27 mouse cellular contexts compared by ENCODE assay signal in genomic region chr1:22734429-22734828, GRCm38 (mm10).
DNase-seq lines count a peak whose midpoint lies in the region; ATAC-seq and TF ChIP-seq lines count a peak whose summit lies in the region.
"Had no signal": no experiment of that assay in that cellular context is flagged by ENCODE, and none has a peak within 500 bp of the region (broad histone marks: within the 10 kb centered on the region; RNA-seq: fewer than 3 reads in every experiment).

No protein-coding gene starts in this region.

- TF ChIP-seq EP300 in stomach, postnatal 0 days (optimal IDR thresholded peaks at IDR 0.05): no peak

- no peak overlapping the region for H3K27ac ChIP-seq in intestine, postnatal 0 days (ENCODE audit: low read depth, low read length)
- H3K27ac ChIP-seq in intestine, embryonic 15.5 days: no peak overlapping the region
- no peak overlapping the region for H3K27ac ChIP-seq in left cerebral cortex, adult 2 months
- H3K27ac ChIP-seq in stomach, postnatal 0 days (replicated peaks): no peak overlapping the region
- H3K27ac ChIP-seq: embryonic facial prominence, embryonic 10.5 days; embryonic facial prominence, embryonic 13.5 days; forebrain, embryonic 12.5 days; forebrain, embryonic 15.5 days; gastrocnemius, adult 2 months; hindbrain, embryonic 13.5 days had no signal

- WGBS in intestine, postnatal 0 days: 95% methylated on average over 2 of the region's 2 CpGs
- WGBS in intestine, embryonic 15.5 days: 88% methylated on average over 2 of the region's 2 CpGs
- WGBS in stomach, postnatal 0 days: 85% methylated on average over 2 of the region's 2 CpGs

- no peak overlapping the region for H3K4me3 ChIP-seq in intestine, postnatal 0 days (ENCODE audit: low read depth, low read length)
- no peak overlapping the region for H3K4me3 ChIP-seq in intestine, embryonic 15.5 days (replicated peaks)
- H3K4me3 ChIP-seq in left cerebral cortex, adult 2 months: no peak overlapping the region
- H3K4me3 ChIP-seq in stomach, postnatal 0 days (ENCODE audit: low read depth, low read length): no peak overlapping the region
- H3K4me3 ChIP-seq: embryonic facial prominence, embryonic 10.5 days; embryonic facial prominence, embryonic 13.5 days; erythroblast, embryonic 14.5 days; forebrain, embryonic 12.5 days; forebrain, embryonic 15.5 days; gastrocnemius, adult 2 months; hindbrain, embryonic 13.5 days had no signal

- no peak for DNase-seq in left cerebral cortex, adult 2 months (ENCODE audit: extremely low spot score in 1 of 2, low spot score in 2 of 2)
- no peak for DNase-seq in left cerebral cortex, postnatal 4 days
- DNase-seq in thymus, postnatal 4 days: peak; percentile 9
- no peak for DNase-seq in thymus, postnatal 14 days
- DNase-seq in stomach, postnatal 0 days (ENCODE audit: low spot score): no peak
- DNase-seq in adrenal gland, adult 18-20 months (ENCODE audit: low spot score in 2 of 2): no peak
- DNase-seq: adrenal gland, adult 2 months; adrenal gland, postnatal 14 days; cerebellum, adult 11 months; cerebellum, adult 2 months; cerebellum, adult 9-11 months; cerebellum, postnatal 25 days; gastrocnemius, adult 2 months; gastrocnemius, postnatal 14 days; heart, adult 11 months had no signal

- H3K4me1 ChIP-seq in intestine, postnatal 0 days (replicated peaks; ENCODE audit: control insufficient read depth, insufficient read depth, low read length): no peaks in the 10 kb centered on the region
- H3K4me1 ChIP-seq in intestine, embryonic 15.5 days (replicated peaks): no peaks in the 10 kb centered on the region
- no peaks in the 10 kb centered on the region for H3K4me1 ChIP-seq in stomach, postnatal 0 days (replicated peaks; ENCODE audit: control insufficient read depth, insufficient read depth)
- H3K4me1 ChIP-seq: embryonic facial prominence, embryonic 10.5 days; embryonic facial prominence, embryonic 13.5 days; forebrain, embryonic 12.5 days; forebrain, embryonic 15.5 days; hindbrain, embryonic 13.5 days had no signal

- H3K9me3 ChIP-seq in intestine, postnatal 0 days (ENCODE audit: control insufficient read depth): no peaks in the 10 kb centered on the region
- H3K9me3 ChIP-seq in intestine, embryonic 15.5 days: no peaks in the 10 kb centered on the region
- H3K9me3 ChIP-seq in stomach, postnatal 0 days (ENCODE audit: control insufficient read depth, low read length): no peaks in the 10 kb centered on the region
- H3K9me3 ChIP-seq: embryonic facial prominence, embryonic 10.5 days; embryonic facial prominence, embryonic 13.5 days; forebrain, embryonic 12.5 days; forebrain, embryonic 15.5 days; G1E; hindbrain, embryonic 13.5 days had no signal

- TF ChIP-seq CTCF in intestine, postnatal 0 days (IDR thresholded peaks at IDR 0.05; ENCODE audit: low read depth): peak; percentile 29
- TF ChIP-seq CTCF in left cerebral cortex, adult 2 months (IDR thresholded peaks at IDR 0.05): peak; percentile 19
- TF ChIP-seq CTCF in stomach, postnatal 0 days (IDR thresholded peaks at IDR 0.05; ENCODE audit: low read depth): peak; percentile 30; the same call in 1 of the 2 replicates

- intact Hi-C loops in left cerebral cortex, adult 2 months (cut with DNase I): no loop called here
- intact Hi-C loops in left cerebral cortex, postnatal 4 days (cut with DNase I): no loop called here

- ATAC-seq in intestine, postnatal 0 days: no peak
- no peak for ATAC-seq in intestine, embryonic 15.5 days
- ATAC-seq in stomach, postnatal 0 days (ENCODE audit: low FRiP score, low TSS enrichment): no peak
- ATAC-seq: forebrain, embryonic 15.5 days; hindbrain, embryonic 16.5 days; Patski had no signal

- H3K9ac ChIP-seq in intestine, postnatal 0 days (ENCODE audit: low read depth, low read length): no peak overlapping the region
- no peak overlapping the region for H3K9ac ChIP-seq in intestine, embryonic 15.5 days
- no peak overlapping the region for H3K9ac ChIP-seq in stomach, postnatal 0 days (ENCODE audit: low read length)
- H3K9ac ChIP-seq: embryonic facial prominence, embryonic 13.5 days; forebrain, embryonic 12.5 days; forebrain, embryonic 15.5 days; hindbrain, embryonic 13.5 days had no signal

- no peaks in the 10 kb centered on the region for H3K36me3 ChIP-seq in intestine, postnatal 0 days (ENCODE audit: control insufficient read depth, insufficient read depth)
- H3K36me3 ChIP-seq in intestine, embryonic 15.5 days: no peaks in the 10 kb centered on the region
- no peaks in the 10 kb centered on the region for H3K36me3 ChIP-seq in stomach, postnatal 0 days (ENCODE audit: control insufficient read depth, insufficient read depth, low read length)
- H3K36me3 ChIP-seq: embryonic facial prominence, embryonic 10.5 days; embryonic facial prominence, embryonic 13.5 days; forebrain, embryonic 12.5 days; forebrain, embryonic 15.5 days; G1E; hindbrain, embryonic 13.5 days had no signal

- no peaks in the 10 kb centered on the region for H3K27me3 ChIP-seq in intestine, postnatal 0 days (replicated peaks; ENCODE audit: control insufficient read depth, insufficient read depth, low read length)
- H3K27me3 ChIP-seq in intestine, embryonic 15.5 days (replicated peaks): no peaks in the 10 kb centered on the region
- H3K27me3 ChIP-seq in stomach, postnatal 0 days (ENCODE audit: control insufficient read depth, insufficient read depth, low read length): no peaks in the 10 kb centered on the region
- H3K27me3 ChIP-seq: embryonic facial prominence, embryonic 13.5 days; forebrain, embryonic 12.5 days; forebrain, embryonic 15.5 days; hindbrain, embryonic 13.5 days had no signal

- H3K4me2 ChIP-seq in intestine, postnatal 0 days (replicated peaks; ENCODE audit: low read depth): no peak overlapping the region
- no peak overlapping the region for H3K4me2 ChIP-seq in intestine, embryonic 15.5 days (replicated peaks)
- no peak overlapping the region for H3K4me2 ChIP-seq in stomach, postnatal 0 days (replicated peaks; ENCODE audit: low read depth)
- H3K4me2 ChIP-seq: embryonic facial prominence, embryonic 13.5 days; forebrain, embryonic 12.5 days; forebrain, embryonic 15.5 days; heart, embryonic 11.5 days; hindbrain, embryonic 13.5 days had no signal
